Mouse (Mus musculus): ENCODE measurements around the gene Myl9. TPM values are rescaled to one million over a fixed set of nuclear protein-coding genes. Genes with fewer than 3 reads are reported as not detected.

The Myl9 gene
- total and polyA plus RNA-seq, 3 experiments, result 1.2 to 1.3 TPM; not detected in 1

DNA sequence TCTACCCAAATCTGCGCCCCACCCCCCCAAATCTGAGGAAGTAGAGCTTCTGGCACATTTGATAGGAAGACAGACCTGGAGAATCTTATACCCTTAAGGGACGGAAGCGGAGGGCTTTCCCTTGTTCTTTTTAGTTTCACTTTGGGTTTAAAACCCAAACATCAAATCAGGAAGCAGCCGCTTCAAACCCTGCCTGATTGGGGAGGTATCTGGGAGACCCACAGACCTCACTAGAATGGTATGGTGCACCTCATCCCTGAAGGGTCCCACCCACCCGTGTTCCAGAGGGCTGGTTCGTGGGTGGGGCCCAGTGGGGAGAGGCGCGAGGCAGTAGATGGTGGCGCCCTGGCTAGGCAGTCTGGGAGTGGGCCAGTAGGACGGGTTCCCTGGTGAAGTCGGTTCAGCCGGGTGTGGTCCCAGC, 44.7 kb upstream of the Myl9 start:
- Histone ChIP-seq H3K36me3 (ENCODE audit: control insufficient read depth in 1 of 2, insufficient read depth in 2 of 2, low read length in 2 of 2) (peaks cover 0 to 6% of the 10 kb centered on the region in 2 experiments; a peak in 2 of 4 replicates), H3K4me1 (ENCODE audit: control insufficient read depth in 1 of 2, insufficient read depth in 2 of 2, low read length in 2 of 2) (peaks cover 5 to 11% of the 10 kb centered on the region in 2 experiments)

DNA sequence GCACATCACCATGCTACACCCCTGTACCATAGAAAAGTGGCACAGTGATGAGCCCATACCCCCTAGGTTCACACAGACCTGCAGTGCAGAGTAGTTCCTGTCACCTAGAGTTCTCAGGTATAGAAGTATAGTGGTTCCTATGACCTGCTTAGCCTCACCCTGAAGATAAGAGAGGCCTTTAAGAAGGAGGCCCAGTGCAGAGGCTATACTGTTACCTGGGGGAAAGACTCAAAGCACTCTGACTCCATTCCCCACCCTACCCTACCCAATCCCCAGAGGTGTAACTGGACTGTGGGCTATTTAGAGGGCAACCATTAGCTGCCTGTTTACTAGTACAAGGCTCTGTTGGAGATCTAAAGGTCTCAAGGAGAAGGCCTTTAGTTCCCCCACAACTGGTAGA, 43.6 kb upstream of the Myl9 start:
- H3K9ac ChIP-seq (ENCODE audit: control insufficient read depth, low read depth, low read length, poor library complexity, severe bottlenecking), result no peak overlapping the region
- no peak for DNase-seq (ENCODE audit: low read depth, low spot score)
- no peaks in the 10 kb centered on the region for H3K9me3 ChIP-seq (replicated peaks; ENCODE audit: insufficient read depth, low read length)
- H3K4me3 ChIP-seq (ENCODE audit: control insufficient read depth in 1 of 2, insufficient read depth in 1 of 2, low read depth in 2 of 2, low read length in 2 of 2), result peak overlapping the region in 1 of 2 experiments; percentile 82; a peak in 2 of 4 replicates
- TF ChIP-seq MYC (IDR thresholded peaks at IDR 0.05; ENCODE audit: low read depth, low read length) (no peak), ZC3H11A (IDR thresholded peaks at IDR 0.05; ENCODE audit: low read depth, low read length) (no peak), TCF12 (IDR thresholded peaks at IDR 0.05; ENCODE audit: low read depth, low read length) (no peak), UBTF (IDR thresholded peaks at IDR 0.05; ENCODE audit: borderline replicate concordance, insufficient read depth, low read depth, low read length) (no peak), RAD21 (IDR thresholded peaks at IDR 0.05; ENCODE audit: low read depth, low read length) (no peak)
- H3K27ac ChIP-seq (ENCODE audit: control insufficient read depth, low read depth, low read length), result no peak overlapping the region
- no peaks in the 10 kb centered on the region; the same call in 1 of the 2 replicates for H3K79me2 ChIP-seq (ENCODE audit: control insufficient read depth, insufficient read depth, low read length, poor library complexity)
- H3K4me1 ChIP-seq (ENCODE audit: control insufficient read depth in 1 of 2, insufficient read depth in 2 of 2, low read length in 2 of 2), result peaks cover 5 to 11% of the 10 kb centered on the region in 2 experiments
- peaks cover 0 to 6% of the 10 kb centered on the region in 2 experiments; a peak in 2 of 4 replicates for H3K36me3 ChIP-seq (ENCODE audit: control insufficient read depth in 1 of 2, insufficient read depth in 2 of 2, low read length in 2 of 2)
- H3K27me3 ChIP-seq (ENCODE audit: control insufficient read depth in 1 of 2, insufficient read depth in 2 of 2, low read length in 2 of 2), result no peaks in the 10 kb centered on the region

More for the DNA sequence above, 44.7 kb upstream of the Myl9 start:
- Histone ChIP-seq H3K27me3 (ENCODE audit: control insufficient read depth in 1 of 2, insufficient read depth in 2 of 2, low read length in 2 of 2) (no peaks in the 10 kb centered on the region), H3K9ac (ENCODE audit: control insufficient read depth, low read depth, low read length, poor library complexity, severe bottlenecking) (peak overlapping the region; percentile 78), H3K4me3 (ENCODE audit: control insufficient read depth in 1 of 2, insufficient read depth in 1 of 2, low read depth in 2 of 2, low read length in 2 of 2) (peak overlapping the region; percentile 82 to 83), H3K9me3 (replicated peaks; ENCODE audit: insufficient read depth, low read length) (no peaks in the 10 kb centered on the region), H3K27ac (ENCODE audit: control insufficient read depth, low read depth, low read length) (peak overlapping the region; percentile 74), H3K79me2 (ENCODE audit: control insufficient read depth, insufficient read depth, low read length, poor library complexity) (no peaks in the 10 kb centered on the region; the same call in 1 of the 2 replicates)
- DNase-seq (ENCODE audit: low read depth, low spot score), result peak; percentile 81
- no peak; a peak in 1 of 4 replicates for TF ChIP-seq EP300 (IDR thresholded peaks at IDR 0.05; ENCODE audit: low read depth in 1 of 2, low read length in 2 of 2)
- TF ChIP-seq JUND (IDR thresholded peaks at IDR 0.05; ENCODE audit: low read depth, low read length), result no peak
- TF ChIP-seq MAX (IDR thresholded peaks at IDR 0.05; ENCODE audit: low read length), result no peak
- TF ChIP-seq GABPA (IDR thresholded peaks at IDR 0.05; ENCODE audit: low read depth, low read length), result no peak
- TF ChIP-seq TCF12 (IDR thresholded peaks at IDR 0.05; ENCODE audit: low read depth, low read length), result peak; percentile 35; the same call in 1 of the 2 replicates
- no peak for TF ChIP-seq MEF2A (IDR thresholded peaks at IDR 0.05; ENCODE audit: extremely low read depth, insufficient replicate concordance, low read depth, low read length, poor library complexity, severe bottlenecking)
- TF ChIP-seq TBP (IDR thresholded peaks at IDR 0.05; ENCODE audit: low read depth, low read length), result no peak
- no peak for TF ChIP-seq RAD21 (IDR thresholded peaks at IDR 0.05; ENCODE audit: low read depth, low read length)
- TF ChIP-seq ZKSCAN1 (IDR thresholded peaks at IDR 0.05; ENCODE audit: low read depth, low read length), result no peak
- TF ChIP-seq GATA1 (IDR thresholded peaks at IDR 0.05; ENCODE audit: low read depth, low read length), result no peak
- peak; percentile 82 for TF ChIP-seq SIN3A (IDR thresholded peaks at IDR 0.05; ENCODE audit: low read length)
- TF ChIP-seq MAZ (IDR thresholded peaks at IDR 0.05; ENCODE audit: low read depth, low read length), result no peak
- no peak for TF ChIP-seq USF2 (IDR thresholded peaks at IDR 0.05; ENCODE audit: borderline replicate concordance in 1 of 2, insufficient read depth in 1 of 2, low read depth in 1 of 2, low read length in 2 of 2)
- TF ChIP-seq CHD1 (IDR thresholded peaks at IDR 0.05; ENCODE audit: low read depth, low read length), result no peak
- TF ChIP-seq E2F4 (IDR thresholded peaks at IDR 0.05; ENCODE audit: borderline replicate concordance, low read depth, low read length), result no peak
- no peak for TF ChIP-seq USF1 (IDR thresholded peaks at IDR 0.05; ENCODE audit: low read depth, low read length)
- TF ChIP-seq ZNF384 (IDR thresholded peaks at IDR 0.05; ENCODE audit: low read depth, low read length), result no peak
- TF ChIP-seq NELFE (IDR thresholded peaks at IDR 0.05; ENCODE audit: low read depth, low read length), result no peak
- TF ChIP-seq ETS1 (IDR thresholded peaks at IDR 0.05; ENCODE audit: low read depth, low read length), result peak; percentile 75
- TF ChIP-seq MXI1 (IDR thresholded peaks at IDR 0.05; ENCODE audit: low read depth, low read length), result peak; percentile 54; the same call in 1 of the 2 replicates
- no peak for TF ChIP-seq CTCF (IDR thresholded peaks at IDR 0.05 in 2 of 3, conservative IDR thresholded peaks at IDR 0.05 in 1 of 3; ENCODE audit: control insufficient read depth in 1 of 3, insufficient read depth in 1 of 3, low read depth in 2 of 3, low read length in 3 of 3, poor library complexity in 1 of 3, severe bottlenecking in 1 of 3)
- TF ChIP-seq CHD2 (IDR thresholded peaks at IDR 0.05; ENCODE audit: low read length), result no peak
- TF ChIP-seq MYB (IDR thresholded peaks at IDR 0.05; ENCODE audit: low read depth, low read length), result no peak
- TF ChIP-seq ELF1 (IDR thresholded peaks at IDR 0.05; ENCODE audit: low read depth, low read length), result peak; percentile 68; the same call in 1 of the 2 replicates
- TF ChIP-seq ZC3H11A (IDR thresholded peaks at IDR 0.05; ENCODE audit: low read depth, low read length), result no peak
- no peak for TF ChIP-seq UBTF (IDR thresholded peaks at IDR 0.05; ENCODE audit: borderline replicate concordance, insufficient read depth, low read depth, low read length)
- TF ChIP-seq SMC3 (IDR thresholded peaks at IDR 0.05; ENCODE audit: low read depth, low read length), result no peak
- no peak for TF ChIP-seq MYC (IDR thresholded peaks at IDR 0.05; ENCODE audit: low read depth, low read length)
- TF ChIP-seq POLR2AphosphoS5 (IDR thresholded peaks at IDR 0.05; ENCODE audit: borderline replicate concordance, low read depth, low read length), result no peak
- no peak for TF ChIP-seq KAT2A (conservative IDR thresholded peaks at IDR 0.05; ENCODE audit: low read depth, low read length)
